Mouse (Mus musculus): ENCODE data around the gene Prickle2.

The Prickle2 gene

GRCm38 (mm10) chr6:92518438-92518968, 187.5 kb downstream of the Prickle2 start:
- DNase-seq (ENCODE audit: low read depth, low spot score), result no peak

GRCm38 (mm10) chr6:92517002-92517401, 189.0 kb downstream of the Prickle2 start:
- no peak for DNase-seq (ENCODE audit: low read depth, low spot score)

GRCm38 (mm10) chr6:92512001-92512400, 194.0 kb downstream of the Prickle2 start:
- no peak for DNase-seq (ENCODE audit: low read depth, low spot score)

- DNase-seq (ENCODE audit: low read depth, low spot score), result no peak
Observed at GRCm38 (mm10) chr6:92509712-92510111, 196.2 kb downstream of the Prickle2 start.

- DNase-seq (ENCODE audit: low read depth, low spot score), result no peak
Observed at GRCm38 (mm10) chr6:92506276-92506675, 199.7 kb downstream of the Prickle2 start.

- no peak for DNase-seq (ENCODE audit: low read depth, low spot score)
Observed at GRCm38 (mm10) chr6:92499449-92499848, 206.5 kb downstream of the Prickle2 start.

GRCm38 (mm10) chr6:92498574-92498973, 207.4 kb downstream of the Prickle2 start:
- DNase-seq (ENCODE audit: low read depth, low spot score), result no peak

- no peak for DNase-seq (ENCODE audit: low read depth, low spot score)
Observed at GRCm38 (mm10) chr6:92497279-92497678, 208.7 kb downstream of the Prickle2 start.

GRCm38 (mm10) chr6:92495500-92495899, 210.5 kb downstream of the Prickle2 start:
- no peak for DNase-seq (ENCODE audit: low read depth, low spot score)

GRCm38 (mm10) chr6:92481690-92481956, 224.3 kb downstream of the Prickle2 start:
- DNase-seq (ENCODE audit: low read depth, low spot score), result no peak

- DNase-seq (ENCODE audit: low read depth, low spot score), result peak; percentile 41
Observed at GRCm38 (mm10) chr6:92480941-92481689, 224.8 kb downstream of the Prickle2 start.

- no peak for DNase-seq (ENCODE audit: low read depth, low spot score)
Observed at GRCm38 (mm10) chr6:92478612-92479011, 227.3 kb downstream of the Prickle2 start.

GRCm38 (mm10) chr6:92477621-92478020, 228.3 kb downstream of the Prickle2 start:
- no peak for DNase-seq (ENCODE audit: low read depth, low spot score)

- DNase-seq (ENCODE audit: low read depth, low spot score), result no peak
Observed at GRCm38 (mm10) chr6:92469456-92469855, 236.5 kb downstream of the Prickle2 start.

- no peak for DNase-seq (ENCODE audit: low read depth, low spot score)
Observed at GRCm38 (mm10) chr6:92468892-92469291, 237.1 kb downstream of the Prickle2 start.

GRCm38 (mm10) chr6:92468383-92468791, 237.6 kb downstream of the Prickle2 start:
- no peak for DNase-seq (ENCODE audit: low read depth, low spot score)

- no peak for DNase-seq (ENCODE audit: low read depth, low spot score)
Observed at GRCm38 (mm10) chr6:92467343-92467742, 238.6 kb downstream of the Prickle2 start.

- no peak for DNase-seq (ENCODE audit: low read depth, low spot score)
Observed at GRCm38 (mm10) chr6:92465666-92466065, 240.3 kb downstream of the Prickle2 start.

GRCm38 (mm10) chr6:92464781-92465337, 241.1 kb downstream of the Prickle2 start:
- DNase-seq (ENCODE audit: low read depth, low spot score), result no peak

GRCm38 (mm10) chr6:92463768-92464167, 242.2 kb downstream of the Prickle2 start:
- no peak for DNase-seq (ENCODE audit: low read depth, low spot score)

- DNase-seq (ENCODE audit: low read depth, low spot score), result no peak
Observed at GRCm38 (mm10) chr6:92460750-92461149, 245.2 kb downstream of the Prickle2 start.

- DNase-seq (ENCODE audit: low read depth, low spot score), result no peak
Observed at GRCm38 (mm10) chr6:92458026-92458425, 247.9 kb downstream of the Prickle2 start.

GRCm38 (mm10) chr6:92451421-92451820, 254.5 kb downstream of the Prickle2 start:
- DNase-seq (ENCODE audit: low read depth, low spot score), result no peak

All from retina, postnatal 7 days (tissue).